Mouse (Mus musculus) olfactory bulb, adult 2 months (tissue): ENCODE results near the gene Olfr1420.

Experiments
- CTCF ChIP-seq: fragments of 200-500 bp; IDR thresholded peaks from 2 replicates; pipeline ENCODE4 v1.5.1; 2012; ENCODE audit warnings: low read depth, mild to moderate bottlenecking, low read length, moderate library complexity; ENCODE audit not compliant: insufficient read depth
- POLR2A ChIP-seq: fragments of 200-500 bp; IDR thresholded peaks from 2 replicates; pipeline ENCODE4 v1.6.1; 2012; ENCODE audit warnings: mild to moderate bottlenecking, low read depth, low read length, moderate library complexity; ENCODE audit not compliant: insufficient read depth

GRCm38 (mm10) chr19:11912533-11913121 is 26.3 kb downstream of the Olfr1420 start:
- TF ChIP-seq CTCF (no peak), POLR2A (no peak)
